Mouse (Mus musculus) kidney, embryonic 16.5 days (tissue): ENCODE measurements at regions not wholly inside any gene's neighbourhood (a gene's known extent, or its start where the extent isn't known, plus 50 kb on each side); places are given as distances from the start of the nearest gene placed in this dataset.

Source experiments
- ATAC-seq: fragments of 200-750 bp; cut with Nextera tagmentation; 2 replicates; pipeline ENCODE4 v1.8.0; 2017; ENCODE audit warnings: moderate TSS enrichment; ENCODE audit not compliant: low FRiP score, low TSS enrichment
- H3K27ac ChIP-seq: fragments of 300-500 bp; sonication (generic); 2 replicates; pipeline ENCODE4 v1.5.1; 2014; ENCODE audit warnings: low read length
- H3K27me3 ChIP-seq: fragments of 300-500 bp; sonication (generic); 2 replicates; pipeline ENCODE4 v1.6.1; 2014; ENCODE audit warnings: low read length, control low read depth, mixed read lengths; ENCODE audit not compliant: insufficient read depth
- H3K36me3 ChIP-seq: fragments of 300-500 bp; sonication (generic); 2 replicates; pipeline ENCODE4 v1.6.1; 2014; ENCODE audit warnings: low read length, control low read depth, mixed read lengths; ENCODE audit not compliant: insufficient read depth
- H3K4me1 ChIP-seq: fragments of 300-500 bp; sonication (generic); 2 replicates; pipeline ENCODE4 v1.6.1; 2014; ENCODE audit warnings: low read length, control low read depth, mixed read lengths; ENCODE audit not compliant: insufficient read depth
- H3K4me2 ChIP-seq: fragments of 300-500 bp; sonication (generic); replicated peaks from 2 replicates; pipeline ENCODE4 v1.6.1; 2014; ENCODE audit warnings: low read depth, low read length
- H3K4me3 ChIP-seq: fragments of 300-500 bp; sonication (generic); 2 replicates; pipeline ENCODE4 v1.5.1; 2014; ENCODE audit warnings: mild to moderate bottlenecking, low read length
- H3K9ac ChIP-seq: fragments of 300-500 bp; sonication (generic); replicated peaks from 2 replicates; pipeline ENCODE4 v1.6.1; 2014; ENCODE audit warnings: low read length
- H3K9me3 ChIP-seq: fragments of 300-500 bp; sonication (generic); 2 replicates; pipeline ENCODE4 v1.6.1; 2016; ENCODE audit warnings: low read length, control low read depth
- WGBS: fragments of 180-500 bp; shearing (Covaris S2); extraction: QIAGEN DNeasy Blood & Tissue Kit; methylation state at CpG from one replicate; pipeline ENCODE4 v1.1.7; 2014; 5-methylcytosine and 5-hydroxymethylcytosine counted together

- WGBS: 58% methylated on average over 4 of the region's 4 CpGs
- H3K27ac ChIP-seq: no peak overlapping the region
- no peaks in the 10 kb centered on the region for H3K9me3 ChIP-seq
- no peaks in the 10 kb centered on the region for H3K4me1 ChIP-seq
- H3K4me2 ChIP-seq: no peak overlapping the region
- H3K27me3 ChIP-seq: peaks cover 4% of the 10 kb centered on the region; the same call in 1 of the 2 replicates
- ATAC-seq: no peak
- H3K4me3 ChIP-seq: no peak overlapping the region
- H3K36me3 ChIP-seq: no peaks in the 10 kb centered on the region
- no peak overlapping the region for H3K9ac ChIP-seq
Observed at GRCm38 (mm10) chr1:12405391-12406270, 991.7 kb downstream of the A830018L16Rik start.

GRCm38 (mm10) chr1:12409738-12410523 lies 996.0 kb downstream of the A830018L16Rik start:
- Histone ChIP-seq H3K9ac (no peak overlapping the region), H3K27me3 (peaks cover 4% of the 10 kb centered on the region; the same call in 1 of the 2 replicates), H3K36me3 (no peaks in the 10 kb centered on the region), H3K4me2 (no peak overlapping the region), H3K9me3 (no peaks in the 10 kb centered on the region), H3K4me3 (no peak overlapping the region), H3K4me1 (0 out of 2 replicates have a peak, but pooled peaks cover 2% of the 10 kb centered on the region), H3K27ac (no peak overlapping the region)
- WGBS: 59% methylated on average over 6 of the region's 6 CpGs
- peak; percentile 42; the same call in 1 of the 2 replicates for ATAC-seq

DNA sequence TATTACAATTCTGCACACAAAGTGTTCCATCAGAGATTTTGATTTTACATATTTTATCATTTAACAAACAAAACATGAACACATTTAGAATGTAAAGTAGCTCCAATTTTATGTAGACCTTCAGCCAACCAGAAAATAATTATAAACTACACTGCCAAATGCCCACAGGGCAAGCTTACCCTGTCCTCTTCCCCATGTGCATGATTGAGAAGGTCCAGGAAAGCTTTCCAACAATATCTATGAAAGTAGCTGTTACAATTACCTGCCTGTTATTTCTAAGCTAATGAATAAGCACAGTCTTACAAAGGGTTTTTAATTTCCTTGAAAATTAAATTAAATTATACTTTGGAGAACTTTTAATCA lies 996.6 kb downstream of the A830018L16Rik start:
- Histone ChIP-seq H3K4me1 (0 out of 2 replicates have a peak, but pooled peaks cover 2% of the 10 kb centered on the region), H3K27me3 (peaks cover 4% of the 10 kb centered on the region; the same call in 1 of the 2 replicates), H3K9me3 (no peaks in the 10 kb centered on the region), H3K36me3 (no peaks in the 10 kb centered on the region), H3K4me3 (no peak overlapping the region), H3K4me2 (no peak overlapping the region), H3K9ac (no peak overlapping the region), H3K27ac (no peak overlapping the region)
- no peak; the same call in 1 of the 2 replicates for ATAC-seq

DNA sequence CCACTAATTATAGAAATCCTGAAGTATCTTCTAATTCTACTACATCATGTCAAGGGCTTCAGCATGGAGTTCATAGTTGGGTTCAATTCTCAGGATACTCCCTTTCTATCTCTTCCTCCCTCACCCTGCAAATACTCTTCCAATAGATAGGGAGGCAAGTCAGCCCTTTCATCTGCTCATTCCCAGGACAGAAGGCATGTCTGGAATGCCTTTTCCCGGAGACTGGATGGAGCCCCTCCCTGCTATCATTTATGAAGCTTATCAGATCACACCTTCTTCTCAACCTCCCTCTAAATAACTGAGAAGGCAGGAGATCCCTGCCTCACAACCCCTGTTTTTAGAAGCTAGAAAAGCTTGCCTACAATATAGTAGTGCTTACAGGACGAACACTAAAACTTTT lies 1010.6 kb downstream of the A830018L16Rik start:
- Histone ChIP-seq H3K4me3 (no peak overlapping the region), H3K4me2 (no peak overlapping the region), H3K27me3 (no peaks in the 10 kb centered on the region), H3K9me3 (no peaks in the 10 kb centered on the region), H3K4me1 (no peaks in the 10 kb centered on the region), H3K36me3 (no peaks in the 10 kb centered on the region), H3K9ac (no peak overlapping the region), H3K27ac (no peak overlapping the region)
- ATAC-seq: no peak
- WGBS: 51% methylated on average over 2 of the region's 2 CpGs

DNA sequence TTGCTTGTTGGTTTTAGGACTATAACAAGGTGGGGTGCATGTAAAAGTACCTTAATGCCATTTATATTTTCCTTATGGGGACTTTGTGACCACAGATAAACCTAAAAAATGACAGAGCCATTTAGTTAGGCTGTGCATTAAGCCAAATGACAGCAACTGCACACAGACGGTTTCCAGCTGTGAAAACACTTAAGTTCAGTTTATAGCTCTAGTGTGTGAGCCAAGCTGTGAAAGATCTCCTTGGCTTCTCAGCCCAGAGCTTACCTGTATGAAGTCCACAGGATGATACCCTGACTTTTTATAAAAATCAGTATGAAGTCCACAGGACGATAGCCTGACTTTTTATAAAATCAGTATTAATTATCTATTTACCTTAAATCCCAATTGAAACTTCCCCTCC lies 1024.0 kb downstream of the A830018L16Rik start:
- no peaks in the 10 kb centered on the region for H3K36me3 ChIP-seq
- ATAC-seq: peak; percentile 51; the same call in 1 of the 2 replicates
- WGBS: 37% methylated on average over 2 of the region's 2 CpGs
- no peak overlapping the region for H3K4me3 ChIP-seq
- H3K9me3 ChIP-seq: no peaks in the 10 kb centered on the region; the same call in 1 of the 2 replicates
- no peak overlapping the region for H3K9ac ChIP-seq
- H3K27me3 ChIP-seq: no peaks in the 10 kb centered on the region
- H3K4me2 ChIP-seq: no peak overlapping the region
- H3K4me1 ChIP-seq: no peaks in the 10 kb centered on the region
- H3K27ac ChIP-seq: no peak overlapping the region

- no peak overlapping the region for H3K4me2 ChIP-seq
- 93% methylated on average over 2 of the region's 2 CpGs for WGBS
- no peak overlapping the region for H3K4me3 ChIP-seq
- no peaks in the 10 kb centered on the region for H3K36me3 ChIP-seq
- no peaks in the 10 kb centered on the region for H3K27me3 ChIP-seq
- H3K4me1 ChIP-seq: no peaks in the 10 kb centered on the region
- no peak for ATAC-seq
- peaks cover 4% of the 10 kb centered on the region for H3K9me3 ChIP-seq
- no peak overlapping the region for H3K9ac ChIP-seq
- H3K27ac ChIP-seq: no peak overlapping the region
Observed at GRCm38 (mm10) chr1:12466255-12466654, 1052.3 kb downstream of the A830018L16Rik start.

DNA sequence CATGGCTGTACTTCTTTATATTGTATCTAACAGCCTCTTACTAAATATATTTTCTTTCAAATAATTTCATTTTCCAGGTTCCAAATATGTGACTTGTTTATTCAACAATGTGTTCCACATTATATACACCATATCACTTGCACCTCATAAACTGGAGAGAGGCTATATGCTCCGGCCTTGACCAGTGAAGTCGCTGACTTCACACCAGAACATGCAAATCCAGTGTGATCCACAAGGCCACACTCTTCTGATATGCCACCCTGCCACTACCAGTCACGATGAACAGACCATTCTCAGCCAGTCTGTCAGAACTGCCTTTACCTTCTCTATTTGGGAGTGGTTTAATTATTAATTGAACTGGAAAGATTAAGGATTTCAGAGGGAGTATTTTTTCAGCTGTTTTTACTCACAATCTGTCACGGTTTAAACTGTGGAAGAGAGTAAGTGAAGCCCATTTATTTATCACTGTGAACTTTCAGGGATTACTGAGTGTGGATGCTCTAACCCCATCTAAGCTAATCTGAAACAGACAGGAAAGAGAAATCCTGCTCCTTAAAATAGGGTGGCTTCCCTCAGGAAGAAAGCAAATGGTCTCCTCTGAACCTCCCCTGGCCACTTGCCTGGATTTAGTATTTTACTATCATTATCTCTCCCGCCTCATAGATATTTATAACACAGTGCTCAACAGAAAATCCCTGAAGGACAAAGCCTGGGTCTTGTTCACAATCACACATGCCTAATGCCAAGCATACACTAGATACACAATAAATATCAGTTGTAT lies 1065.3 kb downstream of the A830018L16Rik start:
- 40% methylated on average over 5 of the region's 5 CpGs for WGBS
- no peak overlapping the region for H3K4me2 ChIP-seq

GRCm38 (mm10) chr1:12500442-12500841 lies 1086.5 kb downstream of the A830018L16Rik start:
- Histone ChIP-seq H3K4me1 (no peaks in the 10 kb centered on the region), H3K4me2 (no peak overlapping the region), H3K9ac (no peak overlapping the region), H3K36me3 (no peaks in the 10 kb centered on the region), H3K9me3 (no peaks in the 10 kb centered on the region), H3K27ac (no peak overlapping the region), H3K4me3 (no peak overlapping the region), H3K27me3 (no peaks in the 10 kb centered on the region)
- WGBS: 53% methylated on average over 3 of the region's 3 CpGs
- ATAC-seq: no peak

More for the DNA sequence above, 1065.3 kb downstream of the A830018L16Rik start:
- no peaks in the 10 kb centered on the region for H3K9me3 ChIP-seq
- no peak overlapping the region for H3K4me3 ChIP-seq
- no peaks in the 10 kb centered on the region for H3K36me3 ChIP-seq
- H3K27me3 ChIP-seq: no peaks in the 10 kb centered on the region
- ATAC-seq: peak; percentile 74; the same call in 1 of the 2 replicates
- no peak overlapping the region for H3K9ac ChIP-seq
- no peak overlapping the region for H3K27ac ChIP-seq
- no peaks in the 10 kb centered on the region for H3K4me1 ChIP-seq

DNA sequence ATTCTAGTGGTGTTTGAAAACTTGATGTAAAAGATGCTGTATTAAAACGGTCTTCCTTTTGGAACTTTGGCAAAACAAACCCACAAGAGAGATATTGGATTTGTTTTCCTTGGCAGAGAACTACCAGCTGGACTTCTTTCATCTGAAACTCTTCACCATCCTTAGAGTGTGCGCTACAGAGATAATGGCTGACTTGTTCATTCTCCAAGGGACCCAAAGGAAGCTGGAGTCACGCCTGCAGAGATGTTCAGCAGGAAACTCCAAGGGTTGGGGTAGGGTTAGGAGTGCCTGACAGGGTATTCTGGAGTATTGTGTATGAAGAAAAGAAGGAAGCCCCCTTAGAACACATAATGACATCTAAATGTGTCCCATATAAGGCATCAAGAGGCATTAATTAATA lies 1094.1 kb downstream of the A830018L16Rik start:
- WGBS: 38% methylated on average over 3 of the region's 3 CpGs
- Histone ChIP-seq H3K9me3 (no peaks in the 10 kb centered on the region), H3K4me1 (no peaks in the 10 kb centered on the region), H3K4me2 (no peak overlapping the region), H3K27me3 (no peaks in the 10 kb centered on the region), H3K9ac (no peak overlapping the region), H3K36me3 (no peaks in the 10 kb centered on the region), H3K4me3 (no peak overlapping the region), H3K27ac (no peak overlapping the region)
- ATAC-seq: no peak
